ENCODE assay signal across 8 mouse cellular contexts in genomic region chr1:178317275-178318001, GRCm38 (mm10). TPM values are rescaled to one million over a fixed set of nuclear protein-coding genes. Genes with fewer than 3 reads are reported as not detected.
DNase-seq lines count a peak whose midpoint lies in the region; ATAC-seq and TF ChIP-seq lines count a peak whose summit lies in the region.

No protein-coding gene starts in this region.

- no peak for DNase-seq in kidney, postnatal 25 days
- DNase-seq in adrenal gland, postnatal 36 days, result no peak
- no peak for DNase-seq in natural killer cell, adult 2 months (ENCODE audit: low spot score in 2 of 2)
- DNase-seq in ovary, adult 18-20 months (ENCODE audit: low spot score), result no peak

- 41% methylated on average over 10 of the region's 10 CpGs for WGBS in kidney, embryonic 15.5 days
- WGBS in hindbrain, embryonic 13.5 days, result 39% methylated on average over 10 of the region's 10 CpGs
- WGBS in midbrain, embryonic 15.5 days, result 26% methylated on average over 10 of the region's 10 CpGs

- no peak for TF ChIP-seq POLR2A in bone marrow macrophage, adult 2 months (IDR thresholded peaks at IDR 0.05; ENCODE audit: borderline replicate concordance, low read depth, low read length)

- peak overlapping the region; percentile 100 for H3K27ac ChIP-seq in kidney, embryonic 15.5 days
- H3K27ac ChIP-seq in bone marrow macrophage, adult 2 months (ENCODE audit: insufficient read depth, low read depth, low read length), result peak overlapping the region; percentile 99
- H3K27ac ChIP-seq in hindbrain, embryonic 13.5 days, result peak overlapping the region; percentile 100
- H3K27ac ChIP-seq in midbrain, embryonic 15.5 days, result peak overlapping the region; percentile 100

- peak overlapping the region; percentile 71 for H3K4me3 ChIP-seq in kidney, embryonic 15.5 days (replicated peaks)
- H3K4me3 ChIP-seq in bone marrow macrophage, adult 2 months (ENCODE audit: insufficient read depth, low read length), result peak overlapping the region; percentile 41; the same call in 1 of the 2 replicates
- H3K4me3 ChIP-seq in hindbrain, embryonic 13.5 days, result peak overlapping the region; percentile 67
- peak overlapping the region; percentile 58 for H3K4me3 ChIP-seq in midbrain, embryonic 15.5 days

- H3K4me2 ChIP-seq in kidney, embryonic 15.5 days, result peak overlapping the region; percentile 63
- H3K4me2 ChIP-seq in hindbrain, embryonic 13.5 days, result peak overlapping the region; percentile 89
- H3K4me2 ChIP-seq in midbrain, embryonic 15.5 days, result peak overlapping the region; percentile 63

- H3K27me3 ChIP-seq in kidney, embryonic 15.5 days, result no peaks in the 10 kb centered on the region
- no peaks in the 10 kb centered on the region for H3K27me3 ChIP-seq in hindbrain, embryonic 13.5 days
- H3K27me3 ChIP-seq in midbrain, embryonic 15.5 days (replicated peaks), result no peaks in the 10 kb centered on the region

- H3K4me1 ChIP-seq in kidney, embryonic 15.5 days, result peaks cover 23% of the 10 kb centered on the region
- H3K4me1 ChIP-seq in bone marrow macrophage, adult 2 months (ENCODE audit: control insufficient read depth, insufficient read depth, low read length), result peaks cover 6% of the 10 kb centered on the region
- H3K4me1 ChIP-seq in hindbrain, embryonic 13.5 days (replicated peaks), result peaks cover 36% of the 10 kb centered on the region
- peaks cover 37% of the 10 kb centered on the region for H3K4me1 ChIP-seq in midbrain, embryonic 15.5 days

- ATAC-seq in kidney, embryonic 15.5 days (replicated peaks; ENCODE audit: low FRiP score), result no peak
- ATAC-seq in hindbrain, embryonic 13.5 days (ENCODE audit: low FRiP score), result no peak
- ATAC-seq in midbrain, embryonic 15.5 days (replicated peaks), result no peak

- H3K9ac ChIP-seq in kidney, embryonic 15.5 days, result peak overlapping the region; percentile 80
- H3K9ac ChIP-seq in hindbrain, embryonic 13.5 days, result peak overlapping the region; percentile 90
- H3K9ac ChIP-seq in midbrain, embryonic 15.5 days, result peak overlapping the region; percentile 90

- H3K36me3 ChIP-seq in kidney, embryonic 15.5 days, result peaks cover 19% of the 10 kb centered on the region
- peaks cover 13% of the 10 kb centered on the region for H3K36me3 ChIP-seq in hindbrain, embryonic 13.5 days
- peaks cover 6% of the 10 kb centered on the region; the same call in 1 of the 2 replicates for H3K36me3 ChIP-seq in midbrain, embryonic 15.5 days (replicated peaks)

- H3K9me3 ChIP-seq in kidney, embryonic 15.5 days (replicated peaks), result no peaks in the 10 kb centered on the region
- no peaks in the 10 kb centered on the region for H3K9me3 ChIP-seq in hindbrain, embryonic 13.5 days
- no peaks in the 10 kb centered on the region for H3K9me3 ChIP-seq in midbrain, embryonic 15.5 days

- no peak for TF ChIP-seq CTCF in bone marrow macrophage, adult 2 months (IDR thresholded peaks at IDR 0.05; ENCODE audit: low read depth, low read length)

RNA-seq across cellular contexts. Expression of gene Cox20, which starts 1.5 kb away (rescaled TPM):
- 139 and 149 TPM in 2 replicates for polyA plus RNA-seq in kidney, embryonic 15.5 days (2015; fragmentation: Nextera tagmentation; extraction: Ambion mirVana)
- polyA plus RNA-seq in bone marrow macrophage, adult 2 months (2012; ENCODE audit: insufficient read depth, insufficient read length, missing spikeins), result 73.7 and 80.6 TPM in 2 replicates
- polyA plus RNA-seq in hindbrain, embryonic 13.5 days (2015; fragmentation: Nextera tagmentation; extraction: Ambion mirVana), result 146 and 152 TPM in 2 replicates
- 104 and 107 TPM in 2 replicates for polyA plus RNA-seq in midbrain, embryonic 15.5 days (2015; fragmentation: Nextera tagmentation; extraction: Ambion mirVana)
- 100 to 1,000 TPM in 1 of 2 experiments, 10 to 100 TPM in 1; 79.2 to 103 TPM for total RNA-seq in adrenal gland, postnatal 36 days (2021)

RNA-seq across cellular contexts. Expression of gene Hnrnpu, which starts 20.2 kb away (rescaled TPM):
- 403 and 407 TPM in 2 replicates for polyA plus RNA-seq in kidney, embryonic 15.5 days (2015; fragmentation: Nextera tagmentation; extraction: Ambion mirVana)
- polyA plus RNA-seq in bone marrow macrophage, adult 2 months (2012; ENCODE audit: insufficient read depth, insufficient read length, missing spikeins), result 534 and 556 TPM in 2 replicates
- polyA plus RNA-seq in hindbrain, embryonic 13.5 days (2015; fragmentation: Nextera tagmentation; extraction: Ambion mirVana), result 258 and 293 TPM in 2 replicates
- 255 and 278 TPM in 2 replicates for polyA plus RNA-seq in midbrain, embryonic 15.5 days (2015; fragmentation: Nextera tagmentation; extraction: Ambion mirVana)
- total RNA-seq in adrenal gland, postnatal 36 days (2021), result 100 to 1,000 TPM; 340 to 387 TPM
